Mouse (Mus musculus): Measurements from ENCODE around the gene Sept1. TPM values are rescaled to one million over a fixed set of nuclear protein-coding genes. Genes with fewer than 3 reads are reported as not detected.
"Not testable (repeated sequence)": the region's sequence is repeated elsewhere in the genome, so short reads cannot be mapped to it uniquely, and the experiment has no call there.

Sept1 gene
- polyA plus RNA-seq, 1 experiment from 2014 or later, result 31.8 TPM

DNA sequence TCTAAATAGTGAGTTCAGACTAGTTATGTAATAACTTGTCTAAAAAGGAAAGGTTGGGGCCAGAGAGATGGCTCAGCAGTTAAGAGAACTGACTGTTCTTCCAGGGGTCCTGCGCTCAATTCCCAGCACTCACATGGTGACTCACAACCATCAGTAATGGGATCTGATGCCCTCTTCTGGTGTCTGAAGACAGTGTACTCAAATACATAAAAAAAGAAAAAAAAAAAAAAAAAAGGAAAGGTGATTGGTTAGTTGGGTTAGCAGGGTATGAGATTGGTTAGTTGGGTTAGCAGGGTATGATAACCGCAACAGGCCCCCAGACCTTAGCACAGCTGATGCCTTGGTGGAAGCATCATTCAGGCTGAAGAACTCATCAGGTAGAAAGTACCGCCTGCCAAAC, 30.6 kb upstream of the Sept1 start:
- H3K9me3 ChIP-seq (replicated peaks), result 0 out of 2 replicates have a peak, but pooled peaks cover 4% of the 10 kb centered on the region

DNA sequence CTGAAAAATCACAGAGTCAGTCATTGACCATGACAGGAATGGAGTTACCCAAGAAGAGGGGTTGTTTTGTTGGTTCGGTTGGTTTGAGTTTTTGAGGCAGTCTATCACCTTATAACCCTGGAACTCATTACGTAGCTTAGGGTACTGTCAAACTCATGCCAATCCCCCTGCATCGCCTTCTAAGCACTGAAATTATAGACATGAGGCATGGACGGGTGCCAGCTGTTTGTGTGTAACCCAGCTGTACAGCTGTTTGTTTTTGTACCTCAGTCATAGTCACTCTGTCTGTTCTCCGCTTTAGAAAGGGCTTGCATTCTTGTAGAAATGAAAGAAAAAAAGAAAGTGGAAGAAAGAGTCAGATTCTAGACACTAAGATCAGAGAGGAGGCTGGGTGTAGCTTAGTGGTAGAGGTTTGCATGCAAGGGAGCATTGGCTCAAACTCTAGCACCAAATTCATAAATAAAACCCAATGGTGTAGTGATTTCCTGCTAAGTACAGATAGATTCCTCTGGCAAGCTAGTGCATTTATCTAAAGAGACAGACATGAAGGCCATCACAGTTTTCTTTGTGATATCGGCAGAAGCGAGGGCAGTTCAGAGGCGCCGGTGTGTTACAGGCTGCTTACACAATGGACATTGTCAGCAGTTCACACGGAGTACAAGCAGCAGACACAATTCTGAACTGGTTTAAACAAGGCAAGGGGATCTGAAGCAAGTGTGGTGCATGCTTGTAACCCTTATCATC, 29.5 kb upstream of the Sept1 start:
- Histone ChIP-seq H3K36me3 (peaks cover 19% of the 10 kb centered on the region), H3K27ac (replicated peaks) (no peak overlapping the region), H3K4me1 (peaks cover 24% of the 10 kb centered on the region), H3K9me3 (replicated peaks) (no peaks in the 10 kb centered on the region), H3K4me3 (no peak overlapping the region), H3K27me3 (ENCODE audit: low read depth, poor library complexity, severe bottlenecking) (no peaks in the 10 kb centered on the region)
- DNase-seq (ENCODE audit: low spot score), result no peak
- WGBS, result 86% methylated on average over 10 of the region's 10 CpGs

More for the DNA sequence above, 30.6 kb upstream of the Sept1 start:
- H3K27ac ChIP-seq (replicated peaks), result no peak overlapping the region
- 93% methylated on average over 3 of the region's 3 CpGs for WGBS
- peaks cover 10% of the 10 kb centered on the region for H3K36me3 ChIP-seq
- no peak for DNase-seq (ENCODE audit: low spot score)
- no peak overlapping the region for H3K4me3 ChIP-seq
- no peaks in the 10 kb centered on the region for H3K27me3 ChIP-seq (ENCODE audit: low read depth, poor library complexity, severe bottlenecking)
- peaks cover 24% of the 10 kb centered on the region for H3K4me1 ChIP-seq

DNA sequence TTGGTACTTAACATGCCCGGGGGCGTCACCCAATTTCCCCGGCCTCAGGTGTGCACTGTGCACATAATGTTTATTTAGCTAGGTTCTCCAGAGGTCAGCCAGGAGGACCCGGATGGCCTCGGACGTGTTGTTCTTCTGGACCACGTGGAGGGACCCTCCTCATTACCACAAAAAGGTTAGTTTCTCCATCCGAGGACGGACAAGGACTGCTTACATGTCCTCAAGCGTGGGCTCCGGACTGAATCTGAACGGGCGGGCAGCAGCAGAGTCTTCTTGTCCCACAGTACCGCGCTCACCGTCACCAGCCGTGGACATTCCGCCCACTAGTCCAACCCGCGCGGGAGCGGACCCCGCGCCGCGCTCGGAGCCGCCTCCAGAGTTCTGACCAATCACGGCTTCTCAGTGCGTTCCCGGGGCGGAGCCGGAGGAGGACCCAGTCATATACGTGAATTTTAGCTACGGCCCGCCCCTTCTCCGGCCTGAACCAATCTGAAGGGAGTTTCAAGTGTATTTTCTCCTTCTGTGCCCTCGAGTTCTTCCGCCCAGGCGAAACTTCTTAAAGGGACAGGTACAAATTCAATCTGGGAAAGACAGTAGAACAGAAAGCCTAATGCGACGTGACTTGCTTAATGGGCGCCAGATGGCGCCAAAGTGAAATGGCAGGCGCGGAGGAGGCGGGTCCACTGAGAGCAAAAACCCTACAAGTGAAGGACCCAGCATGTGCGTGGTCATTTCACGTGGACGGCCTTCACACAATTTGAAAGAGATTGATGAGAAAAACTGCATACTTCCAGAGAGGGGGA, 27.6 kb upstream of the Sept1 start, which contains the start of gene Dctpp1:
TSS of gene Dctpp1 (minus strand) at position 401 of the 803 bp plus-strand sequence.
- Histone ChIP-seq H3K36me3 (peaks cover 37% of the 10 kb centered on the region), H3K9me3 (replicated peaks) (no peaks in the 10 kb centered on the region), H3K27ac (replicated peaks) (peak within 1 kb of the TSS; percentile 89), H3K4me1 (peaks cover 24% of the 10 kb centered on the region), H3K27me3 (ENCODE audit: low read depth, poor library complexity, severe bottlenecking) (no peaks in the 10 kb centered on the region), H3K4me3 (peak within 1 kb of the TSS; percentile 67)
- under 1% methylated on average over 50 of the region's 50 CpGs for WGBS
- peak; percentile 98 for DNase-seq (ENCODE audit: low spot score)

DNA sequence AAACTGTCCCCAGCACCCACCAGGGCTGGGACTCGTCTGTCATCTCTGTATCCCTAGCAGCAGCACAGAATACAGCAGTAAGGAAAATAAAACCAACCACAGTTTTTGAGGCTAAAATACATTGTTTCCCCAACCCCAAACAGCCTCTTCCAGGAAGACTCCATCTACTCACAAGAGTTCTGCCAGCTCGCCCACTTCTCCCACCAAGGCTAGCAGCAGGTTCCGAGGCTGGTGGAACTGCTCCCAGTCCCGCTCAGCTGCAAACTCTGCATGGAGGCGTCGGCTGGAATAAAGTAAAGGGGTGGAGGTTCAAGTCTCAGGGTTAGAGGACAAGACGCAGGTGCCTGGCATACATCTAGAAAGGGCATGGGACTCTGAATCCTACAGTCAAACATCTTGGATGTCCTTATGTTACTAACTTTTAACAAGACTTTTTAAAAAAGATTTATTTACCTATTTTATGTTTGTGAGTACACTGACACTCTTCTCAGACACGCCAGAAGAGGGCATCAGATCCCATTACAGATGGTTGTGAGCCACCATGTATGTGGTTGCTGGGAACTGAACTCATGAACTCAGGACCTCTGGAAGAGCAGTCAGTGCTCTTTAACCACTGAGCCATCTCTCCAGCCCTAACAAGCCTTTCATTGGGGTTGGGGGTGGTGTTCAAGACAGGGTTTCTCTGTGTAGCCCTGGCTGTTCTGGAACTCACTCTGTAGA, 26.4 kb upstream of the Sept1 start:
- WGBS, result 78% methylated on average over 8 of the region's 8 CpGs
- Histone ChIP-seq H3K4me3 (peak overlapping the region; percentile 67), H3K27me3 (ENCODE audit: low read depth, poor library complexity, severe bottlenecking) (no peaks in the 10 kb centered on the region), H3K9me3 (replicated peaks) (no peaks in the 10 kb centered on the region), H3K4me1 (peaks cover 35% of the 10 kb centered on the region), H3K36me3 (peaks cover 40% of the 10 kb centered on the region), H3K27ac (replicated peaks) (no peak overlapping the region)
- DNase-seq (ENCODE audit: low spot score), result no peak

DNA sequence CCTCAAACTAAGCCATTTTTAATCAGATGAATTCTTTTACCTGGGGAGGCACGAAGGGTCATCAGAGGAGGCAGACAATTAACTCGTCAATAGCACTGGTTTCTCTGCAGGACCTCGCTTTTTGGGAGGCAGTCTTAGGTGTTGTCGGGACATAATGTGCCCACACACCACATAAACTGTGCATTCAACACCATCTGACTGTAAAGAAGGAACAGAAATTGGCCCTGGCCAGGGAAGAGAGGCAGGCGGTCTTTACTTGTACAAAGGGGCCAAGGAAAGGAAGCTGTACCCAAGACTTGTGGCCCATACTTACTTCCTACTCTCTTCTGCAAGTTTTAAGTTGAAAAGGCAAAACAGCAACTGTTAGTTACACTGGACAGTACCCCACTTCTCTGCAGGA, 23.6 kb upstream of the Sept1 start:
- H3K36me3 ChIP-seq, result peaks cover 48% of the 10 kb centered on the region
- 89% methylated on average over 5 of the region's 5 CpGs for WGBS

DNA sequence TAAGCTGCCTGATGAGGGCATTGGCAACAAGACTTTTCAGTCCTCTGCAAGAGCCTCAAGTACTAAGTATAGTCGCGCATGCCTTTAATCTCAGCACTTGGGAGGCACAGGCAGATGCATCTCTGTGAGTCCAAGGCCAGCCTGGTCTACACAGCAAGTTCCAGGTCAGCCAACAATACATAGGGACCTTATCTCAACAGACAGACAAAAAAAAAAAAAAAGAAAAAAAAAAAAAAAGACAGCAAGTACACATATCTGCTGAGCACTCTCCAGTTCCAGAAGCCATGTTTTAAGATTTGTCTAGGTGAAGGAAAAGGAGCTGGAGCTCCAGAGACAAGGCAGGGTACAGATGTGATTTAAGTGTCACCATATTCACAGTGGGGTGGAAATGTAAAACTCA, 23.0 kb upstream of the Sept1 start:
- no peaks in the 10 kb centered on the region for H3K27me3 ChIP-seq (ENCODE audit: low read depth, poor library complexity, severe bottlenecking)
- H3K4me3 ChIP-seq, result no peak overlapping the region
- 88% methylated on average over 2 of the region's 2 CpGs for WGBS
- H3K27ac ChIP-seq (replicated peaks), result no peak overlapping the region
- peaks cover 52% of the 10 kb centered on the region for H3K36me3 ChIP-seq
- H3K9me3 ChIP-seq (replicated peaks), result no peaks in the 10 kb centered on the region
- peaks cover 40% of the 10 kb centered on the region for H3K4me1 ChIP-seq
- no peak for DNase-seq (ENCODE audit: low spot score)

More for the DNA sequence above, 23.6 kb upstream of the Sept1 start:
- Histone ChIP-seq H3K27ac (replicated peaks) (no peak overlapping the region), H3K4me3 (no peak overlapping the region), H3K9me3 (replicated peaks) (no peaks in the 10 kb centered on the region), H3K27me3 (ENCODE audit: low read depth, poor library complexity, severe bottlenecking) (no peaks in the 10 kb centered on the region), H3K4me1 (peaks cover 44% of the 10 kb centered on the region)
- DNase-seq (ENCODE audit: low spot score), result no peak

DNA sequence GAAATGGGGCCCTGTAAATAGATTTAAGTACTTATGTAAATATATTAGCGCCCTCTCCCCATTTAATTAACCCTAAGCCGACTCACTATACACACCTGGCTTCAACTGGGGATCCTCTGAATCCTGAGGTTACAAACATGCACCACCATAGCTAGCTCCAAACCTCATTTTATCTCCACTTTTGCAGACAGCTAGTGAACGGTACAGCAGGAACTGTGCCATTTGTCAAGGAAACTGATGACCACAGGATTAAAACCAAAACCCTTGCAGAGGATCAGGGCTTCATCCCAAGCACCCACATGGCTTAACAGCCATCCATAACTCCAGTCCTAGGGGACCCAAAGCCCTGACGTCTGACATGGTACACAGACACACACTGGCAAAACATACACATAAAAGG, 22.1 kb upstream of the Sept1 start:
- Histone ChIP-seq H3K4me1 (peaks cover 35% of the 10 kb centered on the region), H3K4me3 (peak overlapping the region; percentile 63), H3K36me3 (peaks cover 54% of the 10 kb centered on the region), H3K27ac (replicated peaks) (peak overlapping the region; percentile 88), H3K9me3 (replicated peaks) (no peaks in the 10 kb centered on the region), H3K27me3 (ENCODE audit: low read depth, poor library complexity, severe bottlenecking) (no peaks in the 10 kb centered on the region)
- WGBS, result 37% methylated on average over 4 of the region's 4 CpGs
- no peak for DNase-seq (ENCODE audit: low spot score)

DNA sequence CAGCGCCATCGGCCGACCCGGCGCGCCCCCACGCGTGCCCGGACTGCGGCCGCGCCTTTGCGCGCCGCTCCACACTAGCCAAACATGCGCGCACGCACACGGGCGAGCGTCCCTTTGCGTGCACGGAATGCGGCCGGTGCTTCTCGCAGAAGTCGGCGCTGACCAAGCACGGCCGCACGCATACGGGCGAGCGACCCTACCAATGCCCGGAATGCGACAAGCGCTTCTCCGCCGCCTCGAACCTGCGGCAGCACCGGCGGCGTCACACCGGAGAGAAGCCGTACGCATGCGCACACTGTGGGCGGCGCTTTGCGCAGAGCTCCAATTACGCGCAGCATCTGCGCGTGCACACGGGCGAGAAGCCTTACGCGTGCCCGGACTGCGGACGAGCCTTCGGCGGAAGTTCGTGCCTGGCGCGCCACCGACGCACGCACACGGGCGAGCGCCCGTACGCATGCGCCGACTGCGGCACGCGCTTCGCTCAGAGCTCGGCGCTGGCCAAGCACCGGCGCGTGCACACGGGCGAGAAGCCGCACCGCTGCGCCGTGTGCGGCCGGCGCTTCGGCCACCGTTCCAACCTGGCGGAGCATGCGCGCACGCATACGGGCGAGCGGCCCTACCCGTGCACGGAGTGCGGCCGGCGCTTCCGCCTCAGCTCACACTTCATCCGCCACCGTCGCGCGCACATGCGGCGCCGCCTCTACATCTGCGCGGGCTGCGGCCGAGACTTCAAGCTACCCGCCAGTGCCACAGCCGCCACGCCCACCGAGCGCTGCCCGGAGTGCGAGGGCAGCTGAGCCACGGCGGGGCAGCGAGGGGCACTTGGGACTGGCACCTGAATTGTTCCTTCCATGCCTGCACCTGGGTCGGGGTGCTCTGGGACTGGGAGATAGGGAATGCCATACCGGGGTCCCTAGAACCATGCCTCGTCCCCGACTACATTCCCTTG, 21.2 kb upstream of the Sept1 start:
- 2% methylated on average over 136 of the region's 136 CpGs for WGBS
- Histone ChIP-seq H3K36me3 (peaks cover 62% of the 10 kb centered on the region), H3K27me3 (ENCODE audit: low read depth, poor library complexity, severe bottlenecking) (no peaks in the 10 kb centered on the region), H3K27ac (replicated peaks) (peak overlapping the region; percentile 88), H3K4me3 (peak overlapping the region; percentile 63), H3K4me1 (peaks cover 26% of the 10 kb centered on the region), H3K9me3 (replicated peaks) (no peaks in the 10 kb centered on the region)
- DNase-seq (ENCODE audit: low spot score), result peak; percentile 94

DNA sequence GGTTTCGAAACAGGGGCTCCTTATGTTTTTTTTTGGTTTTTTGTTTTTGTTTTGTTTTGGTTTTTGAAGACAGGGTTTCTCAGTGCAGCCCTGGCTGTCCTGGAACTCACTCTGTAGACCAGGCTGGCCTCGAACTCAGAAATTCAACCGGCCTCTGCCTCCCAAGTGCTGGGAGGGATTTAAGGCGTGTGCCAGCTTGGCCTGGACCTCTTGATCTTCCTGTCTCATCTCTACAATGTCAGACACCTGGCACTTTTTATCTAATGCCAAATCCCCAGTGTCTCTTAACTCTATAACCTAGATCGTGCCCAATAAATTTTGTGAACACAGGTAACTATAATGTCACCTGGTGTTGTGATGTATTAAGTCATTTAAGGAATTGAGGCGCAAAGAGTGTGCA, 20.4 kb upstream of the Sept1 start:
- Histone ChIP-seq H3K4me1 (peaks cover 20% of the 10 kb centered on the region), H3K36me3 (peaks cover 60% of the 10 kb centered on the region), H3K27ac (replicated peaks) (peak overlapping the region; percentile 88), H3K27me3 (ENCODE audit: low read depth, poor library complexity, severe bottlenecking) (no peaks in the 10 kb centered on the region), H3K9me3 (replicated peaks) (no peaks in the 10 kb centered on the region), H3K4me3 (peak overlapping the region; percentile 63)
- DNase-seq (ENCODE audit: low spot score), result no peak
- 84% methylated on average over 6 of the region's 6 CpGs for WGBS

DNA sequence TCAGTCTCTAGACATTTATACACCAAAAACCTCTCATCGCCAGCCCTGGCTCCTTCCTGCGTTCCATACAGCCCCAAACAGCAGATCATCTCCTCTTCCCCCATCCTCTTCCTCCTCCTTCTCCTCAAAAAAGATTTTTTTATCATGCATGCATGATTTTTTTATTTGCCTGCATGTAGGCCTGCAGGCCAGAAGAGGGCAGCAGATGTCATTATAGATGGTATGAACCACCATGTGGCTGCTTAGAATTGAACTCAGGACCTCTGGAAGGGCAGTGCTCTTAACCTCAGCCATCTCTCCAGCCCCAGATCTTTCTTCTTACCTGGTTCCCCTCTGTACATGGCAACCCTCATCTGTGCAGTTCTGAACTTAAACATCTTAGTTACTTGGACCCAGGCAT, 19.5 kb upstream of the Sept1 start:
- Histone ChIP-seq H3K4me3 (no peak overlapping the region), H3K27ac (replicated peaks) (no peak overlapping the region), H3K36me3 (peaks cover 59% of the 10 kb centered on the region), H3K4me1 (peaks cover 20% of the 10 kb centered on the region), H3K9me3 (replicated peaks) (no peaks in the 10 kb centered on the region), H3K27me3 (ENCODE audit: low read depth, poor library complexity, severe bottlenecking) (no peaks in the 10 kb centered on the region)
- 100% methylated on average over 2 of the region's 2 CpGs for WGBS
- no peak for DNase-seq (ENCODE audit: low spot score)

DNA sequence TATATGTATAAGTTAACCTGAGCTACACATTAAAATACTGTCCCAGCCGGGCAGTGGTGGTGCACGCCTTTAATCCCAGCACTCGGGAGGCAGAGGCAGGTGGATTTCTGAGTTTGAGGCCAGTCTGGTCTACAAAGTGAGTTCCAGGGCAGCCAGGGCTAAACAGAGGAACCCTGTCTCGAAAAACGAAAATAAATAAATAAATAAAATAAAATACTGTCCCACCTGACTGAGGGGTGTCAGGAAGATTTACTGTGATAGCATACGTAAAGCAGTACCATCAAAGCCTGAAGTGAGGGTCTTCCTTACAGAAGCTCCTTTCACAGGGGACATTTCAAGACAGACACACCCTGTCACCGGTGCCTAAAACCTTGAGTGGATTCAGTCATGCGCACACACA, 17.6 kb upstream of the Sept1 start:
- H3K27ac ChIP-seq (replicated peaks); H3K9me3 ChIP-seq (replicated peaks); H3K27me3 ChIP-seq (ENCODE audit: low read depth, poor library complexity, severe bottlenecking); H3K4me3 ChIP-seq; DNase-seq (ENCODE audit: low spot score): not testable (repeated sequence)
- Histone ChIP-seq H3K4me1 (peaks cover 33% of the 10 kb centered on the region), H3K36me3 (peaks cover 60% of the 10 kb centered on the region)
- 95% methylated on average over 8 of the region's 8 CpGs for WGBS

Measured in midbrain, embryonic 10.5 days (tissue).